Mouse (Mus musculus) lung, postnatal 0 days (tissue): Measurements from ENCODE around the gene Edrf1.
"Not testable (repeated sequence)": the region's sequence is repeated elsewhere in the genome, so short reads cannot be mapped to it uniquely, and the experiment has no call there.

Source experiments
- CTCF ChIP-seq: IDR thresholded peaks from 2 replicates; pipeline ENCODE4 v1.5.1; 2016; ENCODE audit warnings: antibody characterized with exemption, mild to moderate bottlenecking
- EP300 ChIP-seq: IDR thresholded peaks from 2 replicates; pipeline ENCODE4 v1.6.1; 2016; ENCODE audit warnings: antibody characterized with exemption, mild to moderate bottlenecking, control low read depth

- not testable (repeated sequence) for TF ChIP-seq EP300, CTCF
These were observed 48.3 kb downstream of the Edrf1 start for GRCm38 (mm10) chr7:133685644-133686043.
